Comparison of ENCODE assay signal across 8 mouse cellular contexts in genomic region chr12:32819823-32820605, GRCm38 (mm10). TPM values are rescaled to one million over a fixed set of nuclear protein-coding genes. Genes with fewer than 3 reads are reported as not detected.
DNase-seq lines count a peak whose midpoint lies in the region; ATAC-seq and TF ChIP-seq lines count a peak whose summit lies in the region.

No protein-coding gene starts in this region.

- H3K9me3 ChIP-seq in forebrain, embryonic 10.5 days = no peaks in the 10 kb centered on the region
- H3K9me3 ChIP-seq in heart, embryonic 15.5 days (replicated peaks) = no peaks in the 10 kb centered on the region
- H3K9me3 ChIP-seq in liver, embryonic 14.5 days (ENCODE audit: control insufficient read depth, low read length) = no peaks in the 10 kb centered on the region
- H3K9me3 ChIP-seq in neural tube, embryonic 11.5 days (ENCODE audit: control insufficient read depth, low read length) = no peaks in the 10 kb centered on the region
- no peaks in the 10 kb centered on the region for H3K9me3 ChIP-seq in stomach, postnatal 0 days (ENCODE audit: control insufficient read depth, low read length)

- 0 out of 2 replicates have a peak, but pooled peaks have one; percentile 9 for TF ChIP-seq CTCF in liver, embryonic 14.5 days (IDR thresholded peaks at IDR 0.05; ENCODE audit: low read depth)
- TF ChIP-seq CTCF in stomach, postnatal 0 days (IDR thresholded peaks at IDR 0.05; ENCODE audit: low read depth) = peak; percentile 30

- peak; percentile 94 to 96 for DNase-seq in CD8-positive naive resting alpha-beta T cell, adult 2 months (ENCODE audit: low read depth in 2 of 2, low spot score in 2 of 2)
- peak; percentile 92 for DNase-seq in c-Kit-positive CD71-negative TER-119-negative erythroid progenitor cells, embryonic 14.5 days (ENCODE audit: low read depth)
- peak; percentile 98 for DNase-seq in forebrain, embryonic 10.5 days (ENCODE audit: extremely low spot score, low spot score)
- DNase-seq in kidney, postnatal 25 days = peak; percentile 99
- peak; percentile 91 to 93 (median 91) for DNase-seq in liver, embryonic 14.5 days (ENCODE audit: low read depth in 3 of 3, low spot score in 3 of 3)
- DNase-seq in neural tube, embryonic 11.5 days (ENCODE audit: low spot score) = peak; percentile 99
- DNase-seq in stomach, postnatal 0 days (ENCODE audit: low spot score) = peak; percentile 99

- no peaks in the 10 kb centered on the region for H3K27me3 ChIP-seq in forebrain, embryonic 10.5 days (ENCODE audit: poor library complexity, severe bottlenecking)
- no peaks in the 10 kb centered on the region; the same call in 1 of the 2 replicates for H3K27me3 ChIP-seq in heart, embryonic 15.5 days
- no peaks in the 10 kb centered on the region for H3K27me3 ChIP-seq in liver, embryonic 14.5 days (ENCODE audit: control insufficient read depth, insufficient read depth, low read length)
- H3K27me3 ChIP-seq in neural tube, embryonic 11.5 days (ENCODE audit: control insufficient read depth, insufficient read depth, low read length) = no peaks in the 10 kb centered on the region
- no peaks in the 10 kb centered on the region for H3K27me3 ChIP-seq in stomach, postnatal 0 days (ENCODE audit: control insufficient read depth, insufficient read depth, low read length)

- peaks cover 23% of the 10 kb centered on the region for H3K36me3 ChIP-seq in forebrain, embryonic 10.5 days (replicated peaks)
- H3K36me3 ChIP-seq in heart, embryonic 15.5 days = no peaks in the 10 kb centered on the region; the same call in 1 of the 2 replicates
- no peaks in the 10 kb centered on the region for H3K36me3 ChIP-seq in liver, embryonic 14.5 days (replicated peaks; ENCODE audit: control insufficient read depth, insufficient read depth, low read depth)
- no peaks in the 10 kb centered on the region; the same call in 1 of the 2 replicates for H3K36me3 ChIP-seq in neural tube, embryonic 11.5 days (ENCODE audit: control insufficient read depth, insufficient read depth, low read length)
- H3K36me3 ChIP-seq in stomach, postnatal 0 days (ENCODE audit: control insufficient read depth, insufficient read depth, low read length) = no peaks in the 10 kb centered on the region

- peak; percentile 98 for ATAC-seq in heart, embryonic 15.5 days (replicated peaks; ENCODE audit: insufficient number of reproducible peaks, insufficient read depth, low FRiP score, low read depth)
- peak; percentile 96 for ATAC-seq in liver, embryonic 14.5 days (ENCODE audit: insufficient read depth)
- peak; percentile 95 for ATAC-seq in neural tube, embryonic 11.5 days (ENCODE audit: insufficient read depth, low FRiP score, low TSS enrichment)
- ATAC-seq in stomach, postnatal 0 days (ENCODE audit: low FRiP score, low TSS enrichment) = peak; percentile 99

- peaks cover 37% of the 10 kb centered on the region for H3K4me1 ChIP-seq in forebrain, embryonic 10.5 days
- H3K4me1 ChIP-seq in heart, embryonic 15.5 days (replicated peaks) = peaks cover 7% of the 10 kb centered on the region
- H3K4me1 ChIP-seq in liver, embryonic 14.5 days (replicated peaks; ENCODE audit: control insufficient read depth in 2 of 2, insufficient read depth in 2 of 2, low read length in 1 of 2) = peaks cover 5 to 9% of the 10 kb centered on the region in 2 experiments; a peak in 3 of 4 replicates
- no peaks in the 10 kb centered on the region for H3K4me1 ChIP-seq in neural tube, embryonic 11.5 days (ENCODE audit: control insufficient read depth, insufficient read depth, low read length)
- no peaks in the 10 kb centered on the region for H3K4me1 ChIP-seq in stomach, postnatal 0 days (replicated peaks; ENCODE audit: control insufficient read depth, insufficient read depth)

- H3K27ac ChIP-seq in forebrain, embryonic 10.5 days = peak overlapping the region; percentile 96
- peak overlapping the region; percentile 88 for H3K27ac ChIP-seq in heart, embryonic 15.5 days
- peak overlapping the region; percentile 49 for H3K27ac ChIP-seq in liver, embryonic 14.5 days
- peak overlapping the region; percentile 95 for H3K27ac ChIP-seq in neural tube, embryonic 11.5 days (ENCODE audit: low read depth, low read length)
- peak overlapping the region; percentile 96 for H3K27ac ChIP-seq in stomach, postnatal 0 days (replicated peaks)

- TF ChIP-seq EP300 in liver, embryonic 14.5 days (IDR thresholded peaks at IDR 0.05; ENCODE audit: low read depth) = no peak
- TF ChIP-seq EP300 in stomach, postnatal 0 days (optimal IDR thresholded peaks at IDR 0.05) = no peak

- under 1% methylated on average over 79 of the region's 80 CpGs for WGBS in forebrain, embryonic 10.5 days
- under 1% methylated on average over 69 of the region's 80 CpGs for WGBS in heart, embryonic 15.5 days
- WGBS in liver, embryonic 14.5 days (ENCODE audit: insufficient replicate concordance) = under 1% methylated on average over 80 of the region's 80 CpGs
- WGBS in neural tube, embryonic 11.5 days = 0% methylated on average over 63 of the region's 80 CpGs
- under 1% methylated on average over 56 of the region's 80 CpGs for WGBS in stomach, postnatal 0 days

- H3K4me2 ChIP-seq in heart, embryonic 15.5 days = peak overlapping the region; percentile 74
- H3K4me2 ChIP-seq in liver, embryonic 14.5 days (ENCODE audit: low read depth) = peak overlapping the region; percentile 88
- H3K4me2 ChIP-seq in neural tube, embryonic 11.5 days (ENCODE audit: low read depth) = peak overlapping the region; percentile 70
- peak overlapping the region; percentile 74 for H3K4me2 ChIP-seq in stomach, postnatal 0 days (replicated peaks; ENCODE audit: low read depth)

- peak overlapping the region; percentile 73 for H3K4me3 ChIP-seq in forebrain, embryonic 10.5 days
- peak overlapping the region; percentile 95 for H3K4me3 ChIP-seq in heart, embryonic 15.5 days
- H3K4me3 ChIP-seq in liver, embryonic 14.5 days (ENCODE audit: insufficient read depth in 1 of 2, low read depth in 2 of 2, low read length in 2 of 2) = peak overlapping the region; percentile 81 to 91
- H3K4me3 ChIP-seq in neural tube, embryonic 11.5 days (ENCODE audit: low read depth, low read length) = peak overlapping the region; percentile 71
- H3K4me3 ChIP-seq in stomach, postnatal 0 days (ENCODE audit: low read depth, low read length) = peak overlapping the region; percentile 87

- H3K9ac ChIP-seq in heart, embryonic 15.5 days = peak overlapping the region; percentile 82
- H3K9ac ChIP-seq in liver, embryonic 14.5 days (replicated peaks) = peak overlapping the region; percentile 74
- H3K9ac ChIP-seq in neural tube, embryonic 11.5 days (ENCODE audit: low read length) = peak overlapping the region; percentile 70
- H3K9ac ChIP-seq in stomach, postnatal 0 days (ENCODE audit: low read length) = peak overlapping the region; percentile 83

RNA-seq across cellular contexts. Expression of gene Nampt, which starts 0.7 kb away (rescaled TPM):
- 38.7 and 41.6 TPM in 2 replicates for polyA plus RNA-seq in forebrain, embryonic 10.5 days (2016; fragmentation: Nextera tagmentation; extraction: Ambion mirVana)
- 16.2 and 16.4 TPM in 2 replicates for polyA plus RNA-seq in heart, embryonic 15.5 days (2015; fragmentation: Nextera tagmentation; extraction: Ambion mirVana)
- polyA plus RNA-seq in liver, embryonic 14.5 days (2012; rRNA removed) = 3.2 and 5.5 TPM in 2 replicates
- 10.2 and 10.9 TPM in 2 replicates for polyA plus RNA-seq in liver, embryonic 14.5 days (2014; fragmentation: Nextera tagmentation; extraction: Ambion mirVana)
- 38.1 TPM in 2 replicates for polyA plus RNA-seq in neural tube, embryonic 11.5 days (2014; fragmentation: Nextera tagmentation; extraction: Ambion mirVana)
- polyA plus RNA-seq in stomach, postnatal 0 days (2015; fragmentation: Nextera tagmentation; extraction: Ambion mirVana) = 13.6 and 14.2 TPM in 2 replicates

Comparison
In these comparisons a context has a peak if more than half of its experiments do, and no peak if none do; other contexts are left out.
1. Peak in every context shown above with its lines: DNase-seq, ATAC-seq, H3K4me3 ChIP-seq and H3K27ac ChIP-seq.